ENCODE assay signal across 13 mouse cellular contexts in genomic region chr2:72875677-72876076, GRCm38 (mm10).
"Had no signal": no experiment of that assay in that cellular context is flagged by ENCODE, and none has a peak within 500 bp of the region (broad histone marks: within the 10 kb centered on the region; RNA-seq: fewer than 3 reads in every experiment).

No protein-coding gene starts in this region.

- H3K27me3 ChIP-seq: liver, embryonic 12.5 days; midbrain, embryonic 13.5 days; midbrain, embryonic 15.5 days; neural tube, embryonic 12.5 days had no signal

- DNase-seq: lung, adult 18-20 months; lung, embryonic 14.5 days; lung, postnatal 10 days; lung, postnatal 4 days; right cerebral cortex, postnatal 25 days; right cerebral cortex, postnatal 4 days; spleen, adult 18-20 months had no signal

- H3K4me1 ChIP-seq: liver, embryonic 12.5 days; midbrain, embryonic 10.5 days; midbrain, embryonic 13.5 days; midbrain, embryonic 15.5 days; neural tube, embryonic 12.5 days had no signal

- H3K36me3 ChIP-seq: liver, embryonic 12.5 days; midbrain, embryonic 10.5 days; midbrain, embryonic 13.5 days; midbrain, embryonic 15.5 days; neural tube, embryonic 12.5 days had no signal

- H3K27ac ChIP-seq: liver, embryonic 12.5 days; liver, embryonic 14.5 days; midbrain, embryonic 10.5 days; midbrain, embryonic 13.5 days; midbrain, embryonic 15.5 days; neural tube, embryonic 12.5 days had no signal

- H3K4me3 ChIP-seq: liver, embryonic 12.5 days; midbrain, embryonic 10.5 days; midbrain, embryonic 13.5 days; midbrain, embryonic 15.5 days; neural tube, embryonic 12.5 days had no signal
